Mouse (Mus musculus): ENCODE data around the gene Hdgfl1.

Hdgfl1 gene

DNA sequence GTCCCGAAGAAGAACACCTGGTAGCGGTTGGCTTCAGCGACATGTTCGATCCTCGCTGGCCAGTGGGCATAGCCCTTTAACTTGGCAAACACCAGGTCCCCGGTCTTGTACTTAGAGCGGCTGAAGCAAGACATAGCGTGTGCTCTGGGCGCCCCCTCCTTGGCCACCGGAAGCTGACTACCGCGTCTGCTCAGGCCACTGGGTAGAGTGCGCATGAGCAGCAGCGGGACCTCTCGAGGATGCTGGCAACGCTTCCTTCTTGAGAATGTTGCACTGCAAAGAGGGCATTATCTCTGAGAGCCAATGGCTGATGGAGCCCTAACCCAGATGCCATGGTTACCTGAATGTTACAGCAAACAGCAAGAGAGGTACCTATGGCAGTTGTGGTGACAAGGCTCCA lies at the start of gene Hdgfl1:
TSS of gene Hdgfl1 (minus strand) at position 211 of the 400 bp plus-strand sequence.
- in situ Hi-C loops (cut with MboI) = no loop called here

DNA sequence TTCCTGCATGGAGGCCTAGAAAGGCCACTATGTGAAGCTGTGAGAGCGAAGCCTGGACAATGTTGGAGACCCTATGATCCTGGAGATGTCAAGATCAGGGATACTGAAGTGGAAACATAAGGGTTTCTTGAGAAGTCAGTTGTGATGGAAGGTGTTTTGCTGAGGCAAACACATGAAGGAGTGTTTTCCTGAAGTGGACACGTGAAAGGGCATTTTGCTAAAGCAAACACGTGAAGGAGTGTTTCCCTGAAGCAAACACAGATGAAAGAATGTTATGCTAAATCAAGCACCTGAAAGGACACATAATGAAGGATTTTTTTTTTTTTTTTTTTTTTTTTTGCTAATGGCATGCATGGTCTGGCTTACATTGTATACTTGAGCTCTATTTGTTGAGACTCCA lies 25.5 kb upstream of the Hdgfl1 start:
- in situ Hi-C loops (cut with MboI) = no loop called here

DNA sequence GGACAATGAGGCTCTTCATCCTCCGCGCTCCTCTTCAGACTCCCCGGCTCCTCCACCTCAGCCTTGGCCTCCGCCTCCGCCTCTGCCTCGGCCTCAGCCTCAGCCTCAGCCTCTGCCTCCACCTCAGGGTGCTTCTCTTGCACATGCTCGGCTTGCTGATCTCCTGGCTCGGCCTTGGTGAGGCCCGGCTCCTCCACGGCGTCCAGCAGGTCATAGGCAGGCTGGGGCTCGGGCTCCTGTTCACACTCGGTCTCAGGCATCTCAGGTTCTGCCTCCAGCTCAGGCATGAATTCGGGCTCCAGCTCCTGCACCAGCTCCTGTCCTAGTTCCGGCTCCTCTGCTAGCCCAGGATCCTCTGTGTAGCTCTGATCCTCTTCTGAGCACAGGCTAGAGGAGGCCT lies 541 bp downstream of the Hdgfl1 start:
- in situ Hi-C loops (cut with MboI) = no loop called here

DNA sequence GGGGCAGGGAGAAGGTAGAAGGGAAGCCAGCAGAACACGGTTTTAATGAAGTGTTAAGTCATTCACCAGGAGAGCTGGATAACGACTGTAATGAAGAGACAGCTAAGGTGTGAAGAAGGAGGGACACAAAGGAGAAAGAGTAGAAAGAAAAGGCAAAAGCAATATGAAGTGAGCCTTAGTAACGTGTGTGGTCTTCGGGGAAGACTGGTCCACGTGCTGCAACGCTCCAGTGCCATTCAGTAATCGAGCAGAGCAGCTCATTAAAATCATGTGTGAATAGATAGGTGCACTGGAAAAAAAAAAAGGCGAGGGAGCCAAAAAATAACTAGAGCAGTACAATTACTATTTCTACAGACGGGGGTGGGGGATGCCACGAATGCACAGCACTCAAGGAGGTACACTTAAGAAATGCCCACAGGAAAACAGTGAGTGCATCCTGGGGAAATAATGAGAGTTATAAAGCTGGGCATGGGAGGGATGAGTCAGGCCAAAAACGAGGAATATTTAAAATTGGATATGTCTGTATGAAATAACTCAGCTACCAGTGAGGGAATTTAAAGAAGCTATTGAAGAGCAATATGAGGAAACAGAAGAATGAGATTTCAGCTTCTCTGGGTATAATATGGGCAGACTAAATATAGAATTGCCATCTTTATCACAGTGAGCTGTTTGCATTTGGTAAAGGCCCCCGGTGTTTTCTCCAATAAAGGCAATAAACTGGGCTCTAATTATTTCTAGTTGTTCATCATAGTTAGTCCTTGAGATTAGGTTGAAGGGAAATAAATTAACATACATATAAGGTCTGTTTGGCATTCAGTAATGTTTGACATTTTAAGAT lies 7.8 kb downstream of the Hdgfl1 start:
- in situ Hi-C loops (cut with MboI) = no loop called here

DNA sequence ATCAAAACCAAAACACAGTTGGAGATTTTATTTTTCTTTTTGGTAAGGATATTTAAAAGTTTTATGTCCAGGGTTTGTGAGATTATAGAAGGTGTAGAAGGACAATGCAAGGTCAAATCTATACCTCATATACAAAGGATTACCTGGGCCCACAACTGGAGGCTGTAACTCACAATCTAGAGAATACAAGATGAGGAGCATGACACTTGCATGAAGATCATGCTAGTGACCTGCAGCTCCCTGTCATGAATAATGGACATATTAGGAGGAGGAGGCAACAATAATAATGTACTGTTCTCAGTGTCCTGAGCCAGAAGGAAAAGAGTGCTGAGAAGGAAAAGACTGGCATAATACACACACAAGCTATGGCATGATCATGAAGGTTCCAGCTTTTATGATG lies 17.1 kb downstream of the Hdgfl1 start:
- in situ Hi-C loops (cut with MboI) = no loop called here

DNA sequence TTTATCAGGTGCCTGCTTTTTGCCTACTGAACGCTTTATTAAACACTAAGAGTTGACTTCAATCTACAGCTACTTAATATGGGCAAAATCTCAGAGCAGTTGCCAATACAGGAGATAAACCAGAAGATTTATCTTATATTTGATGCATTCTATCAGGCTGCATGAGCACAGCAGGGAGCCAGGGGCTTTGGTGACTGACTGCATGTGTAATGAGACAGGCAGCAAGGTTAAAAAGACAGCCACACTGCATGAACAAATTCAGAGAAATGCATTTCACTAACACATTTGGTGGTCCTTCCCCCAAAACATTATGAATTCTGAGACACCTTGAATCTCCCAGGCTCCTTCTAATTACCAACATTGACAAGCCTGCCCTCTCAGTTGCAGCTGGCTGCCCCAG lies 17.6 kb downstream of the Hdgfl1 start:
- in situ Hi-C loops (cut with MboI) = no loop called here

DNA sequence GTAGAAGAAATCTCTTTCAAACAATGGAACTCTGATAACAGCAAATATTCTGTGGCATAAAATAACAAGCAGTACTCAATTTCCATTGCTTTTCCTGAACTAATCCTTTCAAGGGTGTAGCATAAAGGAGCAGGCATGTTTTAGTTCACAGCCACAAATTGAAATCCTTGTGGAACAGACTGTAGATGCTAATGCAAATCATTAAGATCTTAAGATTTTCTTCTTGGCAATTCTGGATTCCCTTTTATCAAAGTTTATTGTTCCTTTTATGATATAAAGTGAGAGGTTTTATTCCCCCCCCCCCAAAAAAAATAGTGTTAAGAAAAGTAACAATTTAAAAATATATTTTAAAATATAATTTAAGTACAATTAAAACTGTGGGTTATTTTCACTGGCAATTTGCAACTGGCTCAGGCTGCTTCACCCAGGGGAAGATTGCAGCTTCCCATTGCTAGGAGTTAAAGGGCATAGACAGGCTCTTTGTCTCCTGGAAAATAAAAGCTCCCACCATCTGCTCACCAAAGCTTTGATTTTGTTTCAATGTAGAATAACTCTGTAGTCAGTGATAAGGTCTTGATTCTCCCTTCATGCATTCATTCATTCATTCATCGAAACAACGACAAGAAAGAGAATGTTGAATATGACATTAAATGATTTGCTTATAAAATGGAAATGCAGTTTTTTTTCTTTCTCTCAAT lies 24.1 kb downstream of the Hdgfl1 start:
- in situ Hi-C loops (cut with MboI) = no loop called here

DNA sequence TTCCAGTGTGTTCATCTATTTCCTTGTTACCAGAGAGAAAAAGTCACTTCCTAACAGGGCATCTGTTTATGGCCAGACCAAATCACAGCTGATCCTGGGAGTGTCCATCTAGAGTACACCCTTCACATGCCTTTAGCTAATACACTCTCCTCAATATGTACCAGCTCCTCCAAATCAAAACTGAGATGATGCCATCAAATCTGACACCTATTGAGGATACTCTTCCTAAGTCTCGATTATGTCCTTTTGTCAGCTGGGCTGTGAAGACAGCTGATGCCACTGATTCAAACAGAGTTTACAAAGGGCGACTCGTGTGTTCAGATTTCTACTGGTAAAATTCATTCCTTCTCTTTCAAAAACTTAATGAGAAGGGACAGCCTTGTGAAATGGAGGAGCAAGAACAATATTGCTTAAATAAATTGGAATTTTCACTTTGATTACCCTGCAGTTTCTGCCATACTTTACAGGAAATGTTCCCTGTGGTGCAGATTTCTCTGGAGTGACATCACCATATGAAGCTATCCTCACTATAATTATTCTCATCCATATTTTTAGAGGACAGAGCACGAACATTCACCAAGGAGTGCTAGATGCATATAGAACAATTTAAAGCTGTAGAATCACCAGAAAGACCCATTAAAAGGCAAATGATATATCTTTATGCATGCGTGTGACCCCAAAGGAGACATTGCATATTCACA lies 24.8 kb downstream of the Hdgfl1 start:
- in situ Hi-C loops (cut with MboI) = no loop called here

DNA sequence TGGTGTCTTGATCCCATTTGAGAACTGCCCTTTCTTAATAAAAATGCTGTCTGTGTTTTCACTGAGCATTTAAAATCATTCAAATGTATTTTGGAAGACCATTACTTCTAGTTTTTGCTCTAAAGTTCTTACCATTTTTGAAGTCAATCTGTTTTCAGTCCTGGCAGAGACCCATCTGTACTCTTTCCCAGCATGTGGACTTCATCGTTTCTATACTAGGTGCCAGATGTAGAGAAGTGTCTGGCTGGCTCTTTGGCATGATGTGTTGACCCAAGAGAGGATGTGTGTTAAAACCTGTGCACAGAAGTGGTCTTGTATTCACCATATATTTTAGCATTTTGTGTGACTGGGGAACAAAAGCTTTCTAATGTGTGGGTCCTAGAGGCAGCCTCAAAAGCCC lies 25.9 kb downstream of the Hdgfl1 start:
- in situ Hi-C loops (cut with MboI) = no loop called here

DNA sequence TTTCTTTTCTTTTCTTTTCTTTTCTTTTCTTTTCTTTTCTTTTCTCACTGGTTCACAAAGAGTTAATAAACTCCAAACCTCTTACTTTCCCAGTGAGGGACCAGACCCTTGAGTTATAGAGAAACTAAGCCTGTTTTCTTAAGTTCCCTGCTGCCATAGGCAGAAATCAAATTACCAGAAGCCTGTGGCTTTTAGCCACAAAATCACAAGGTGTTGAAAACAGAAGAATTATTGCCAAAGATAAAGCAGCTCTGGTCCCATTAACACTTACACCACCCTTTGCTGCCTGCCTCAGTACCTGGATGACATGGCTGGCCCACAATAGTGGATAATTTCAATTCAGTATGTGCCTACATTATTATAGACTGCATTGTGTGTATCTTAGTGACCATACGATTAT lies 35.0 kb downstream of the Hdgfl1 start:
- in situ Hi-C loops (cut with MboI) = no loop called here

DNA sequence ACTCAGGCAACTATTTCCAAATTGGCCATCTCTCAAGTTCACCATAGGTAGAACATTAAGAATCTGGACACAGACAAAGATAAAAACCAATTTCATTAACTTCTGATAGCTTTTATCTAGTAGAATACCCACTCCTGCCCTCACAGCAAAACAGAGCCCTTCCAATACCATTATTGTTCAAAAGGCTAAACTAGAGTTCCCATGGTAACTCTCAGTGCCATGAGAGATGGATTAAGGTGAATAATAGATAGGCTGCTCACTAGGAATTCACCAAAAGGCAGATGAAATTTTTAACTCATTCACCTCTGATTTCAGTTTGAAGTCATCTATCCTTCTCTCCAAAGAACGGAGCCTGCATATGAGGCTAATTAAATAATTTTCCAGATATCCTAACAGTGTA lies 45.7 kb downstream of the Hdgfl1 start:
- in situ Hi-C loops (cut with MboI) = no loop called here

DNA sequence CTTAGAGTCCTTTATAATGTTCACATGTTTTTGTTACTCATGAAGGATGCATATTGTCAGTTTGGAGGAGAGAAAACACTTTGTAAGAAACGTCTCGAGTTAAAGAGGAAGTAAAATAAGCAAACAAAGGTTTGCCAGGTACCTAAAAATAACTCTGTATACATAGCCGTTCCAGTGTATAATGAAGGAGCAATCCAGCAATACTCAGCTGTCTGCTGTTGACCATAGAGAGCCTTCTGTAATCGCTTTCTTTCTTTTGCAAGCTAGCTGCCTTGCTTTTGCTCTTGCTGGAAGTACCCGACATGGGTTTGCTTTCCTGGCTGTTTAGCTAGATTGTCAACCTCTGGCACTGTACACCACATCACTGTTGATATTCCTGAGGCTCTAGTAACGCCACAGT lies 48.6 kb downstream of the Hdgfl1 start:
- in situ Hi-C loops (cut with MboI) = no loop called here

DNA sequence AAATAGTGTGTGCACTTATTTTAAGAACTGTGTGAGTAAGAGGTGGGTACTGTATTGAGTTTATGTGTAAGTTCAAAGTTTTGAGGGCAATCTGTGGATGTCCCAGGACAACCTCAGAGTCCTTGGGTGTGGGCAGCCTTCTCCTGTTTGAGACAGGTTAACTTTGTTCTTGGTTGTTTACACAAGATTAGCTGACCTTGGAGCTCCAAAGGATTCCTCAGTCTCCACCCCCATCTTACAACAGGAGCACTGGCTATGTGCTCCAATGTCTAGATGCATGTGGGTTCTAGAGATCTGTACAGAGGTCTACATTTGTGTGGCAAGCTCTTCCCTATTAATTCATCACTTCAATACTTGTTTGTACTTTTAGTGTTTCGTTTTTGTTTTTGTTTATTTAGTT lies 49.0 kb downstream of the Hdgfl1 start:
- in situ Hi-C loops (cut with MboI) = no loop called here

DNA sequence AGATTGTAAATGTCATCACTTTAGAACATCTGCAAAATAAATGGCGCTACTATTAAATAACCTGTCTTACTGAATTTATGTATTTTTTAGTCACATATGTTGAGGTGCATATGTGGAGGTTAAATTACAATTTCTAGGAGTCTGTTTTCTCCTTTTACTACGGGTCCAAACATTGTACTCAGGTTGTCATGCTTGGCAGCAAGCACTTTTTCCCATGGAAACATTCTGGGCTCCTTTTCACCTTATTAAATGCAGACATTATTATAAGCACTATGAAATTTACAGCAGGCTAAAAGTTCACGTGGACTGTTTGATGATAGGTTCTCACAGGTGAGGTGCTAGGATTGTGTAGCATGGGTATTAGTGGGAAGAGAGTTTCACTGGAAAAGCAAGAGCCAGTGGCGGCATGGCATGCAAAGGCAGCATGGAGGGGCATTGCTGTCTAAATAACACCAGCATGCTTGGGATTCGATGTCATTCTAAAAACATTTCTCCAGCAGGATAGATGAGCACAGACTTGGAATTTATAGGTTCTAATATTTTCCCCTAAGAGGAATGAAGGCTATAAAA lies 50.7 kb downstream of the Hdgfl1 start:
- in situ Hi-C loops (cut with MboI) = no loop called here
